Mouse (Mus musculus) heart, postnatal 0 days (tissue): ENCODE results near the gene Olfr707.

Source experiments
- CTCF ChIP-seq: IDR thresholded peaks from 2 replicates; pipeline ENCODE4 v1.5.1; 2016; ENCODE audit warnings: antibody characterized with exemption, control low read depth, low read depth
- EP300 ChIP-seq: IDR thresholded peaks from 2 replicates; pipeline ENCODE4 v1.6.1; 2016; ENCODE audit warnings: antibody characterized with exemption, low read depth

DNA sequence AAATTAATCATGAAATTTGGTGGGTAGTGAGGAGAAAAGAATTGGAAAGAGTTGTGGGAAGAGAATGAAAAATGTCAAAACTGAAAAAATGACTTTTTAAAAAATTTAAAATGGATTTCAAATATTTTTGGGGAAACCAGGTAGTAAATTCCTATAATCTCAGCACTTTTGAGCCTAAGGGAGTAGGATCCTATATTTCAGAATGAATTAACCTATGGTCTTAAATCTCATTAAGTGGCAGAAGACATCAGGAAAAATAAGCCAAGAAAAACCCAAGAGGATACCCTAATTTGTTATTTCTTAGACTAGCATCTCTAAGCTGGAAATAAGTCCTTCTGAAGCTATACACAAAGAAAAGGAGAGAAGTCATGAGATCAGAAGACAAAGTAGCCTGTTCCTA, 38.2 kb downstream of the Olfr707 start, which contains the start of gene Olfr704:
- TF ChIP-seq CTCF: no peak
- TF ChIP-seq EP300: no peak
